ENCODE assay signal across 22 mouse cellular contexts in the genomic region with DNA sequence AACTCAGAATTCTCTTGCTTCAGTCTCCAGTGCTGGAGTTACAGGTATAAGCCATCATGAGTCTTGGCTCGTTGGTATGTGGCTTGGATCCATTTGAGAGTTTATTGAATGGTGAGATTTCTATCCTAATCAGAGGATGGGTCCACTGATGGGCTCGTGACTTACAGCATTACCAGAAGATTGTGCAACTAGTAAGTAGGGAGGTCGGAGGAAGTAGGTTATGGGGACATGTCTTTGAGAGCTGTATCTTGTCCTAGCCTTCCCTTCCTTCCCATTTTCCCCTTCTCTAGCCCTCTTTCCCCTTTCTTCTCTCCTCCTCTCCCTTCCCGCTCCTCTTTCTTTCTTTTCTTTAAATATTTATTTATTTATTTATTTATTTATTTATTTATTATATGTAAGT.
"Had no signal": no experiment of that assay in that cellular context is flagged by ENCODE, and none has a peak within 500 bp of the region (broad histone marks: within the 10 kb centered on the region; RNA-seq: fewer than 3 reads in every experiment).

No protein-coding gene starts in this region.

- H3K27ac ChIP-seq: liver, embryonic 15.5 days; lung, embryonic 15.5 days; macrophage; midbrain, embryonic 10.5 days; midbrain, embryonic 12.5 days; neural tube, embryonic 12.5 days; stomach, embryonic 15.5 days; stomach, postnatal 0 days had no signal

- H3K36me3 ChIP-seq: liver, embryonic 15.5 days; lung, embryonic 15.5 days; midbrain, embryonic 10.5 days; midbrain, embryonic 12.5 days; neural tube, embryonic 12.5 days; stomach, embryonic 15.5 days had no signal

- H3K27me3 ChIP-seq: lung, embryonic 15.5 days; midbrain, embryonic 12.5 days; neural tube, embryonic 12.5 days; stomach, embryonic 15.5 days had no signal

- H3K9me3 ChIP-seq: liver, embryonic 15.5 days; lung, embryonic 15.5 days; midbrain, embryonic 10.5 days; midbrain, embryonic 12.5 days; neural tube, embryonic 12.5 days; stomach, embryonic 15.5 days had no signal

- ATAC-seq: liver, postnatal 0 days; lung, postnatal 0 days; midbrain, embryonic 16.5 days had no signal

- H3K4me3 ChIP-seq: liver, embryonic 15.5 days; lung, embryonic 15.5 days; midbrain, embryonic 10.5 days; midbrain, embryonic 12.5 days; neural tube, embryonic 12.5 days; stomach, embryonic 15.5 days had no signal

- H3K4me1 ChIP-seq: liver, embryonic 15.5 days; lung, embryonic 15.5 days; midbrain, embryonic 10.5 days; midbrain, embryonic 12.5 days; neural tube, embryonic 12.5 days; stomach, embryonic 15.5 days had no signal

- DNase-seq: liver, postnatal 0 days; lung, adult 2 months; lung, postnatal 14 days; lung, postnatal 36 days; midbrain, embryonic 14.5 days; retina, postnatal 1 day; right cerebral cortex, adult 18-20 months; right cerebral cortex, postnatal 25 days; right cerebral cortex, postnatal 4 days; thymus, adult 2 months; thymus, postnatal 25 days; thymus, postnatal 4 days had no signal

- H3K9ac ChIP-seq: liver, embryonic 15.5 days; liver, postnatal 0 days; lung, embryonic 15.5 days; midbrain, embryonic 12.5 days; neural tube, embryonic 12.5 days; stomach, embryonic 15.5 days had no signal

- H3K4me2 ChIP-seq: liver, embryonic 15.5 days; lung, embryonic 15.5 days; midbrain, embryonic 12.5 days; neural tube, embryonic 12.5 days; stomach, embryonic 15.5 days had no signal
